Mouse (Mus musculus) spleen, adult 2 months (tissue): ENCODE data around the gene Usp11.

Experiments used
- CTCF ChIP-seq: fragments of 200-500 bp; IDR thresholded peaks from 2 replicates; pipeline ENCODE4 v1.5.1; 2011; ENCODE audit warnings: mild to moderate bottlenecking, inconsistent platforms; ENCODE audit not compliant: insufficient read depth, insufficient read length, insufficient replicate concordance; ENCODE audit errors: extremely low read depth
- POLR2A ChIP-seq: fragments of 200-500 bp; IDR thresholded peaks from 2 replicates; pipeline ENCODE4 v1.6.1; 2011; ENCODE audit warnings: low read depth, low read length, inconsistent platforms

GRCm38 (mm10) chrX:20692616-20693015 is 11.1 kb upstream of the Usp11 start:
- TF ChIP-seq CTCF (no peak), POLR2A (no peak)
